Mouse (Mus musculus): Measurements from ENCODE around the gene Lhfp.

DNA sequence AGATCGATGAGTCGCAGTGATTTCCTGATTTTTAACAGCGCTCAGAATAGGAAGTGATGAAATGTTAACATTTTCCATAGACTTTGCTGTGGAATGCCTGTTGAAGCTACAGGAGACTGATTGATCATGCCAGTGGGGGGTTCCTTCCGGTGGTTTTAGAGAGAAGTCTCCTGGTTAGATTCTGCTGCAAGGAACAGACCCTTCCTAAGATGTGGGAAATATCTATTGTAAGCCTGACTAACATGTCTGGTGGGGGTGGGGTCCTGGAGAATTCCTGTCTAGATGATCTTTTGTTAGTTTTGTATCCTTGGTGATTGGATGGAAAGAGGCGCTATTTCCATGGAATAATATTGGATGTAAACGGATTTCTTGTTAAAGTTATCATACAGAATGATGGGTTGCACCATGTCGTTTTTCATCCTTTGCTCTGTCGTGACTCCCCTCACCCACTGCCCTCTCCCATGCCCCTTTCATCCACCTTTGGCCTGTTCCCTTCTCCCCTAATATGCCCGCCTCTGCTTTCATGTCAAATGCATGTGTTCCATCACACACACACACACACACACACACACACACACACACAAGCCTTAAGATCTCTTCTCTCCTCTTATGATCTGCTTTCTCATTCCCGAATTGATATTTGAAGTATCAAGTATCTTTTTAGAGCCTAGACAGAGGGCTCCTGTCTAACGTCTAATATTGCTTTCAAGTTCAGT is 165.3 kb downstream of the Lhfp start:
- TF ChIP-seq CTCF (IDR thresholded peaks at IDR 0.05; ENCODE audit: low read depth, low read length) (no peak), POLR2A (IDR thresholded peaks at IDR 0.05; ENCODE audit: borderline replicate concordance, low read depth, low read length) (no peak)
